Mouse (Mus musculus): ENCODE data around the gene Hspb7. TPM values are rescaled to one million over a fixed set of nuclear protein-coding genes. Genes with fewer than 3 reads are reported as not detected.

Gene Hspb7
- polyA plus RNA-seq, 1 experiment from 2014 or later, result 8.0 TPM

GRCm38 (mm10) chr4:141464722-141465121, 44.1 kb downstream of the Hspb7 start:
- Histone ChIP-seq H3K9ac (ENCODE audit: low read depth, low read length) (no peak overlapping the region), H3K4me3 (ENCODE audit: low read depth, low read length) (no peak overlapping the region), H3K4me2 (replicated peaks; ENCODE audit: low read depth) (no peak overlapping the region), H3K36me3 (ENCODE audit: control insufficient read depth, insufficient read depth) (peaks cover 86% of the 10 kb centered on the region), H3K4me1 (replicated peaks; ENCODE audit: control insufficient read depth, insufficient read depth, low read length) (no peaks in the 10 kb centered on the region), H3K27ac (ENCODE audit: low read depth, low read length) (0 out of 2 replicates have a peak overlapping the region, but pooled peaks have one; percentile 4), H3K9me3 (ENCODE audit: control insufficient read depth) (no peaks in the 10 kb centered on the region), H3K27me3 (replicated peaks; ENCODE audit: control insufficient read depth, insufficient read depth, low read length) (no peaks in the 10 kb centered on the region)
- no peak for TF ChIP-seq CTCF (IDR thresholded peaks at IDR 0.05; ENCODE audit: low read depth)
- WGBS, result 78% methylated on average over 16 of the region's 16 CpGs
- ATAC-seq, result no peak

- Histone ChIP-seq H3K9me3 (ENCODE audit: control insufficient read depth) (no peaks in the 10 kb centered on the region), H3K4me1 (replicated peaks; ENCODE audit: control insufficient read depth, insufficient read depth, low read length) (no peaks in the 10 kb centered on the region), H3K36me3 (ENCODE audit: control insufficient read depth, insufficient read depth) (peaks cover 90% of the 10 kb centered on the region), H3K4me2 (replicated peaks; ENCODE audit: low read depth) (no peak overlapping the region), H3K4me3 (ENCODE audit: low read depth, low read length) (no peak overlapping the region), H3K27ac (ENCODE audit: low read depth, low read length) (peak overlapping the region; percentile 21; the same call in 1 of the 2 replicates), H3K9ac (ENCODE audit: low read depth, low read length) (no peak overlapping the region), H3K27me3 (replicated peaks; ENCODE audit: control insufficient read depth, insufficient read depth, low read length) (no peaks in the 10 kb centered on the region)
- ATAC-seq, result no peak
- 89% methylated on average over 34 of the region's 34 CpGs for whole genome bisulfite sequencing
- no peak for TF ChIP-seq CTCF (IDR thresholded peaks at IDR 0.05; ENCODE audit: low read depth)
Measured at GRCm38 (mm10) chr4:141465512-141466288, 45.1 kb downstream of the Hspb7 start.

GRCm38 (mm10) chr4:141466289-141466795, 45.8 kb downstream of the Hspb7 start:
- H3K4me3 ChIP-seq (ENCODE audit: low read depth, low read length), result no peak overlapping the region
- no peak for ATAC-seq
- H3K27me3 ChIP-seq (replicated peaks; ENCODE audit: control insufficient read depth, insufficient read depth, low read length), result no peaks in the 10 kb centered on the region
- peaks cover 93% of the 10 kb centered on the region for H3K36me3 ChIP-seq (ENCODE audit: control insufficient read depth, insufficient read depth)
- no peaks in the 10 kb centered on the region for H3K4me1 ChIP-seq (replicated peaks; ENCODE audit: control insufficient read depth, insufficient read depth, low read length)
- no peak overlapping the region for H3K9ac ChIP-seq (ENCODE audit: low read depth, low read length)
- no peak for TF ChIP-seq CTCF (IDR thresholded peaks at IDR 0.05; ENCODE audit: low read depth)
- WGBS, result 89% methylated on average over 16 of the region's 16 CpGs
- peak overlapping the region; percentile 21; the same call in 1 of the 2 replicates for H3K27ac ChIP-seq (ENCODE audit: low read depth, low read length)
- no peak overlapping the region for H3K4me2 ChIP-seq (replicated peaks; ENCODE audit: low read depth)
- no peaks in the 10 kb centered on the region for H3K9me3 ChIP-seq (ENCODE audit: control insufficient read depth)

GRCm38 (mm10) chr4:141466844-141467580, 46.4 kb downstream of the Hspb7 start:
- Histone ChIP-seq H3K4me2 (replicated peaks; ENCODE audit: low read depth) (no peak overlapping the region), H3K27me3 (replicated peaks; ENCODE audit: control insufficient read depth, insufficient read depth, low read length) (no peaks in the 10 kb centered on the region), H3K4me1 (replicated peaks; ENCODE audit: control insufficient read depth, insufficient read depth, low read length) (no peaks in the 10 kb centered on the region), H3K4me3 (ENCODE audit: low read depth, low read length) (no peak overlapping the region), H3K9me3 (ENCODE audit: control insufficient read depth) (no peaks in the 10 kb centered on the region), H3K27ac (ENCODE audit: low read depth, low read length) (no peak overlapping the region), H3K9ac (ENCODE audit: low read depth, low read length) (no peak overlapping the region), H3K36me3 (ENCODE audit: control insufficient read depth, insufficient read depth) (peaks cover 94% of the 10 kb centered on the region)
- TF ChIP-seq CTCF (IDR thresholded peaks at IDR 0.05; ENCODE audit: low read depth), result peak; percentile 47
- 82% methylated on average over 15 of the region's 15 CpGs for WGBS
- ATAC-seq, result no peak

GRCm38 (mm10) chr4:141467581-141467927, 47.0 kb downstream of the Hspb7 start:
- no peak for TF ChIP-seq CTCF (IDR thresholded peaks at IDR 0.05; ENCODE audit: low read depth)
- no peak overlapping the region for H3K27ac ChIP-seq (ENCODE audit: low read depth, low read length)
- H3K4me2 ChIP-seq (replicated peaks; ENCODE audit: low read depth), result no peak overlapping the region
- no peaks in the 10 kb centered on the region for H3K27me3 ChIP-seq (replicated peaks; ENCODE audit: control insufficient read depth, insufficient read depth, low read length)
- H3K9me3 ChIP-seq (ENCODE audit: control insufficient read depth), result no peaks in the 10 kb centered on the region
- no peaks in the 10 kb centered on the region for H3K4me1 ChIP-seq (replicated peaks; ENCODE audit: control insufficient read depth, insufficient read depth, low read length)
- H3K9ac ChIP-seq (ENCODE audit: low read depth, low read length), result no peak overlapping the region
- H3K4me3 ChIP-seq (ENCODE audit: low read depth, low read length), result no peak overlapping the region
- WGBS, result 81% methylated on average over 6 of the region's 6 CpGs
- ATAC-seq, result no peak
- peaks cover 94% of the 10 kb centered on the region for H3K36me3 ChIP-seq (ENCODE audit: control insufficient read depth, insufficient read depth)

GRCm38 (mm10) chr4:141468576-141468975, 48.0 kb downstream of the Hspb7 start:
- Histone ChIP-seq H3K9me3 (ENCODE audit: control insufficient read depth) (no peaks in the 10 kb centered on the region), H3K36me3 (ENCODE audit: control insufficient read depth, insufficient read depth) (peaks cover 94% of the 10 kb centered on the region), H3K9ac (ENCODE audit: low read depth, low read length) (no peak overlapping the region), H3K4me3 (ENCODE audit: low read depth, low read length) (no peak overlapping the region), H3K27me3 (replicated peaks; ENCODE audit: control insufficient read depth, insufficient read depth, low read length) (no peaks in the 10 kb centered on the region), H3K4me1 (replicated peaks; ENCODE audit: control insufficient read depth, insufficient read depth, low read length) (no peaks in the 10 kb centered on the region), H3K4me2 (replicated peaks; ENCODE audit: low read depth) (no peak overlapping the region), H3K27ac (ENCODE audit: low read depth, low read length) (no peak overlapping the region)
- 48% methylated on average over 10 of the region's 10 CpGs for whole genome bisulfite sequencing
- ATAC-seq, result no peak
- no peak for TF ChIP-seq CTCF (IDR thresholded peaks at IDR 0.05; ENCODE audit: low read depth)

Measured in intestine, postnatal 0 days (tissue).